Mouse (Mus musculus) midbrain, embryonic 13.5 days (tissue): ENCODE data around the gene Fam216a. TPM values are rescaled to one million over a fixed set of nuclear protein-coding genes. Genes with fewer than 3 reads are reported as not detected.
"Not testable (repeated sequence)": the region's sequence is repeated elsewhere in the genome, so short reads cannot be mapped to it uniquely, and the experiment has no call there.

Experiments
- ATAC-seq: fragments of 200-750 bp; cut with Nextera tagmentation; 2 replicates; pipeline ENCODE4 v1.8.0; 2017; ENCODE audit warnings: mild to moderate bottlenecking, moderate TSS enrichment, moderate library complexity
- H3K27ac ChIP-seq: fragments of 300-500 bp; sonication (generic); 2 replicates; pipeline ENCODE4 v1.5.1; 2015; ENCODE audit warnings: inconsistent platforms, mild to moderate bottlenecking, moderate library complexity
- H3K27me3 ChIP-seq: fragments of 300-500 bp; sonication (generic); 2 replicates; pipeline ENCODE4 v1.6.1; 2015; ENCODE audit warnings: mild to moderate bottlenecking, inconsistent platforms
- H3K36me3 ChIP-seq: fragments of 300-500 bp; sonication (generic); 2 replicates; pipeline ENCODE4 v1.6.1; 2015; ENCODE audit warnings: mild to moderate bottlenecking, inconsistent platforms
- H3K4me1 ChIP-seq: fragments of 300-500 bp; sonication (generic); replicated peaks from 2 replicates; pipeline ENCODE4 v1.6.1; 2015; ENCODE audit warnings: inconsistent platforms
- H3K4me2 ChIP-seq: fragments of 300-500 bp; sonication (generic); replicated peaks from 2 replicates; pipeline ENCODE4 v1.6.1; 2015; ENCODE audit warnings: moderate library complexity, mild to moderate bottlenecking, inconsistent platforms
- H3K4me3 ChIP-seq: fragments of 300-500 bp; sonication (generic); replicated peaks from 2 replicates; pipeline ENCODE4 v1.5.1; 2015; ENCODE audit warnings: mild to moderate bottlenecking, inconsistent platforms
- H3K9ac ChIP-seq: fragments of 300-500 bp; sonication (generic); replicated peaks from 2 replicates; pipeline ENCODE4 v1.6.1; 2015; ENCODE audit warnings: mild to moderate bottlenecking, inconsistent platforms
- H3K9me3 ChIP-seq: fragments of 300-500 bp; sonication (generic); 2 replicates; pipeline ENCODE4 v1.6.1; 2016; ENCODE audit warnings: mild to moderate bottlenecking, inconsistent platforms
- WGBS: fragments of 180-500 bp; shearing (Covaris S2); methylation state at CpG from one replicate; pipeline ENCODE4 v1.1.7; 2015; 5-methylcytosine and 5-hydroxymethylcytosine counted together
- polyA plus RNA-seq: library from polyadenylated mRNA; unstranded; fragments of >200 nt; fragmentation: Nextera tagmentation; extraction: Ambion mirVana; gene quantifications from 2 replicates; pipeline ENCODE4 v1.2.1, GENCODE M21; 2015

Gene Fam216a
- polyA plus RNA-seq, 1 experiment from 2014 or later, result 135 TPM

GRCm38 (mm10) chr5:122336554-122337294 lies 35.4 kb downstream of the Fam216a start:
- H3K4me2 ChIP-seq, result no peak overlapping the region
- H3K9me3 ChIP-seq, result no peaks in the 10 kb centered on the region
- no peaks in the 10 kb centered on the region for H3K27me3 ChIP-seq
- H3K36me3 ChIP-seq, result no peaks in the 10 kb centered on the region
- no peaks in the 10 kb centered on the region for H3K4me1 ChIP-seq
- 93% methylated on average over 7 of the region's 7 CpGs for WGBS
- H3K27ac ChIP-seq, result no peak overlapping the region
- no peak for ATAC-seq
- H3K4me3 ChIP-seq, result no peak overlapping the region
- H3K9ac ChIP-seq, result no peak overlapping the region

- WGBS, result 82% methylated on average over 3 of the region's 3 CpGs
- ATAC-seq, result no peak
- Histone ChIP-seq H3K9me3 (no peaks in the 10 kb centered on the region), H3K4me1 (no peaks in the 10 kb centered on the region), H3K4me2 (no peak overlapping the region), H3K9ac (no peak overlapping the region), H3K4me3 (no peak overlapping the region), H3K27ac (no peak overlapping the region), H3K27me3 (no peaks in the 10 kb centered on the region), H3K36me3 (0 out of 2 replicates have a peak, but pooled peaks cover 2% of the 10 kb centered on the region)
Measured at GRCm38 (mm10) chr5:122334682-122335081, 37.5 kb downstream of the Fam216a start.

- Histone ChIP-seq H3K27me3 (no peaks in the 10 kb centered on the region), H3K36me3 (peaks cover 27% of the 10 kb centered on the region), H3K4me2 (no peak overlapping the region), H3K9me3 (no peaks in the 10 kb centered on the region), H3K9ac (no peak overlapping the region), H3K27ac (no peak overlapping the region), H3K4me3 (no peak overlapping the region), H3K4me1 (no peaks in the 10 kb centered on the region)
- 88% methylated on average over 4 of the region's 4 CpGs for WGBS
- no peak for ATAC-seq
Measured at GRCm38 (mm10) chr5:122330269-122330668, 41.9 kb downstream of the Fam216a start.

DNA sequence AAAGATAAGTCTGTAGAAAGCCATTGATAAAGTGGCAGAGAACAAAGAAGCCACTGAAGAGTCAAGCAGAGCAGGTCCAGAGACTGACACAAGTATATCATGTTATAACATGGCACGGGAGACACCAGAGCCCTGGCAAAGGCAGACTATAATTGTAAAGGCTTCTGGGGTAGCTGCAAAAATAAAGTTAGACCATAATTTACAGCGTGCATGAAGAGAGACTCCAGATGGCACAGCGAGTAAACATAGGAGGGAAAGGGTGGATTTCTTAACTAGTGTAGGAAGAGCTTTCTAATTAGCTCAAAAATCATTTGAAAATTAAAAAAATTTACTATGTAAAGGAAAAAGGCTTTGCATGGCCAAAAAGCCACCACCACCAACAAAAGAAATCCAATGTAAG lies 44.9 kb downstream of the Fam216a start:
- Histone ChIP-seq H3K9ac (no peak overlapping the region), H3K4me3 (no peak overlapping the region), H3K4me2 (no peak overlapping the region), H3K27me3 (no peaks in the 10 kb centered on the region), H3K27ac (no peak overlapping the region), H3K4me1 (no peaks in the 10 kb centered on the region), H3K36me3 (peaks cover 36% of the 10 kb centered on the region), H3K9me3 (no peaks in the 10 kb centered on the region)
- ATAC-seq, result no peak
- WGBS, result 94% methylated on average over 3 of the region's 3 CpGs

DNA sequence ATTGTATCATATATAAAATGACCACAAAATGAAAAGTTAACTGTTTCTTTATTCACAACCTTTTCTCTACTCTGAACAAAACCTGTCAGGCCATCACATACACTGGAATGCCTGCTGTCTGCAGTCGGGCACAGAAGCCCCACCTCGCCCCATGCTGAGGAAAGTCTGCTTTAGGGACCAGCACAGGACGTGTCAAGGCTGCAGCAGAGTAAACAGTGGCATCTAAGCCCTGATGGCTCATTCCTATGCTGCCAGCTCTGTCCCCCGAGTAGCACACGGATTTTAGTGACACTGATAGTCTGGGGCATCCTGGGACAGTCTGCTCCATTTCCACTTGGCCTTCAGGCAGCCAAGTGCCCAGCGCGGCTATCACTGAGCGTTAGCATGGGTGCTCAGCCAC lies 46.7 kb downstream of the Fam216a start:
- no peak overlapping the region for H3K27ac ChIP-seq
- H3K4me2 ChIP-seq, result no peak overlapping the region
- H3K4me3 ChIP-seq, result no peak overlapping the region
- 87% methylated on average over 8 of the region's 8 CpGs for WGBS
- no peak for ATAC-seq
- H3K9me3 ChIP-seq, result no peaks in the 10 kb centered on the region
- no peak overlapping the region for H3K9ac ChIP-seq
- H3K4me1 ChIP-seq, result no peaks in the 10 kb centered on the region
- peaks cover 49% of the 10 kb centered on the region for H3K36me3 ChIP-seq
- H3K27me3 ChIP-seq, result no peaks in the 10 kb centered on the region

- H3K36me3 ChIP-seq, result peaks cover 55% of the 10 kb centered on the region
- 88% methylated on average over 23 of the region's 23 CpGs for WGBS
Measured at GRCm38 (mm10) chr5:122324608-122325431, 47.3 kb downstream of the Fam216a start.

GRCm38 (mm10) chr5:122323523-122323922 lies 48.6 kb downstream of the Fam216a start:
- Histone ChIP-seq H3K4me3 (no peak overlapping the region), H3K4me1 (no peaks in the 10 kb centered on the region), H3K9ac (no peak overlapping the region), H3K4me2 (no peak overlapping the region), H3K36me3 (peaks cover 60% of the 10 kb centered on the region), H3K27me3 (no peaks in the 10 kb centered on the region), H3K9me3 (no peaks in the 10 kb centered on the region), H3K27ac (no peak overlapping the region)
- 56% methylated on average over 8 of the region's 8 CpGs for WGBS
- no peak for ATAC-seq

More at GRCm38 (mm10) chr5:122324608-122325431, 47.3 kb downstream of the Fam216a start:
- Histone ChIP-seq H3K4me2 (no peak overlapping the region), H3K27me3 (no peaks in the 10 kb centered on the region), H3K9ac (no peak overlapping the region), H3K27ac (no peak overlapping the region), H3K9me3 (no peaks in the 10 kb centered on the region), H3K4me1 (no peaks in the 10 kb centered on the region), H3K4me3 (no peak overlapping the region)
- no peak for ATAC-seq

- H3K4me3 ChIP-seq, result no peak overlapping the region
- 87% methylated on average over 12 of the region's 12 CpGs for WGBS
- no peak overlapping the region for H3K9ac ChIP-seq
- no peak for ATAC-seq
- H3K27me3 ChIP-seq, result no peaks in the 10 kb centered on the region
- no peak overlapping the region for H3K27ac ChIP-seq
- H3K4me1 ChIP-seq, result no peaks in the 10 kb centered on the region
- no peak overlapping the region for H3K4me2 ChIP-seq
- H3K36me3 ChIP-seq, result peaks cover 54% of the 10 kb centered on the region
- no peaks in the 10 kb centered on the region for H3K9me3 ChIP-seq
Measured at GRCm38 (mm10) chr5:122320205-122320781, 51.9 kb downstream of the Fam216a start.

DNA sequence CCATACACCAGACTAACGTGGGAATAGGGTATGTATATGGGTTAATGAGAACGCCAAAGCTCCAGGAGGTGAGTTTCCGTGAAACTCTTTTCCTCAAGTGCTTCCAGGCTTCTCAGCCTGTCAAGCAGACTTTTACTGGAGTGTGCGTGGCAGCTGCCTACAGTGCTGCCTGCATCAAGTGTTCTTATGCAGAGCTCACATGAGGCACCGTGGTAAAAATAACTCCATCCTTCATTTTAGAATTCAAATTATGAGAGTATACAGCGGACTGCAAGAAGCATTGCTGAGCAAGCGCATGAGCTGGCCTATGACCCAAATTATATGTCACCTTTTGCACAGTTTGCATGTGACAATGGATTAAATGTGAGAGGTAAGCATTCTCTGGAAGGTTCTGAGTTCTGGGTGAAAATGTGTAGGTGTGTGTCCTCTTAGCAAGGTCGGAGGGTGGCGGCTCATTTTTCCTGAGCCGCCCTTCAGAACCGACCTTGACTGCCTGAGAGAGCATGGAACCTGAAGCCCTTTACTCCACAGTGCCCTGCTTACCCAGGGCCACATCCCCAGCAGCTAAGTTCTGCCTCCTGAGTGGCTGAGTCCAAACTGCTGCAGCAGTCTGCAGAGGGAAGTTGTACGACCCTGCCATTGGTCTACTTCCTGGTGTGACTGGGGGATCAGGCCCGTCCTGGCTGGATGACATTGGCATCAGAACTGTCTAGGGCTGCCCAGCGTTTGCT lies 52.5 kb downstream of the Fam216a start:
- no peak for ATAC-seq
- Histone ChIP-seq H3K4me3 (no peak overlapping the region), H3K4me2 (no peak overlapping the region), H3K4me1 (no peaks in the 10 kb centered on the region), H3K9me3 (no peaks in the 10 kb centered on the region), H3K27ac (no peak overlapping the region), H3K36me3 (peaks cover 53% of the 10 kb centered on the region), H3K9ac (no peak overlapping the region), H3K27me3 (no peaks in the 10 kb centered on the region)
- 85% methylated on average over 14 of the region's 14 CpGs for WGBS

- not testable (repeated sequence) for H3K4me2 ChIP-seq, H3K4me1 ChIP-seq, H3K27ac ChIP-seq, H3K27me3 ChIP-seq, ATAC-seq, H3K4me3 ChIP-seq, H3K9me3 ChIP-seq, H3K9ac ChIP-seq
- H3K36me3 ChIP-seq, result peaks cover 55% of the 10 kb centered on the region
- WGBS, result 71% methylated on average over 3 of the region's 3 CpGs
Measured at GRCm38 (mm10) chr5:122318976-122319375, 53.2 kb downstream of the Fam216a start.

GRCm38 (mm10) chr5:122318100-122318499 lies 54.1 kb downstream of the Fam216a start:
- ATAC-seq, result no peak
- Histone ChIP-seq H3K36me3 (peaks cover 64% of the 10 kb centered on the region), H3K4me2 (no peak overlapping the region), H3K4me1 (no peaks in the 10 kb centered on the region), H3K27me3 (no peaks in the 10 kb centered on the region), H3K9ac (no peak overlapping the region), H3K27ac (no peak overlapping the region), H3K4me3 (no peak overlapping the region), H3K9me3 (no peaks in the 10 kb centered on the region)
- 71% methylated on average over 3 of the region's 3 CpGs for WGBS
